Mouse (Mus musculus): ENCODE results near the gene Farsb. TPM values are rescaled to one million over a fixed set of nuclear protein-coding genes. Genes with fewer than 3 reads are reported as not detected.

Gene Farsb
- polyA plus RNA-seq, 1 experiment from 2014 or later = 125 TPM

- Histone ChIP-seq H3K4me2 (no peak overlapping the region), H3K27me3 (no peaks in the 10 kb centered on the region), H3K9me3 (no peaks in the 10 kb centered on the region), H3K36me3 (no peaks in the 10 kb centered on the region), H3K27ac (no peak overlapping the region), H3K4me3 (no peak overlapping the region), H3K9ac (no peak overlapping the region), H3K4me1 (peaks cover 7% of the 10 kb centered on the region)
- ATAC-seq (ENCODE audit: insufficient number of reproducible peaks, low FRiP score, low TSS enrichment, low read depth) = no peak
- 89% methylated on average over 9 of the region's 9 CpGs for WGBS
Measured at GRCm38 (mm10) chr1:78372316-78372715, 116.4 kb downstream of the Farsb start.

GRCm38 (mm10) chr1:78371569-78372236 lies 117.0 kb downstream of the Farsb start:
- H3K9me3 ChIP-seq = no peaks in the 10 kb centered on the region
- no peak overlapping the region for H3K9ac ChIP-seq
- 70% methylated on average over 2 of the region's 2 CpGs for WGBS
- no peak overlapping the region for H3K4me3 ChIP-seq
- no peak overlapping the region for H3K27ac ChIP-seq
- H3K4me1 ChIP-seq = peaks cover 7% of the 10 kb centered on the region
- no peak for ATAC-seq (ENCODE audit: insufficient number of reproducible peaks, low FRiP score, low TSS enrichment, low read depth)
- H3K36me3 ChIP-seq = no peaks in the 10 kb centered on the region
- H3K27me3 ChIP-seq = no peaks in the 10 kb centered on the region
- no peak overlapping the region for H3K4me2 ChIP-seq

DNA sequence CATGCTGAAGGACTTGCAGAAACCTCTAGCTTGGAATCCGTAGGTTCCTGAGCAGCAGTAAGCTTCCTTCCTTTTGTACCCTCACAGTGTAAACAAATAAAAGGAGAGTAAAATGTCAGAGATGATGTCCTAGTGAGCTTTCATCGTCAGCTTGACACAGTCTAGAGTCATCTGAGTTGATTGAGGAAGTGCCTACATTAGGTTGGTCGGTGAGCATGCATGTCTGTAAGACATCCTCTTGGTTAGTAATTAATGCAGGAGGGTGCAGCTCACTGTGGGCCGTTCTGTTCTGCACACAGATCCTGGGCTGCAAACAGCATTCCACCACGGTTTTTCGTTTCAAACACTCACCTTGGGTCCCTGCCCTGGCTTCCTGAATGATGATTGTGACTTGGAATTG lies 118.6 kb downstream of the Farsb start:
- H3K27me3 ChIP-seq = no peaks in the 10 kb centered on the region
- no peaks in the 10 kb centered on the region for H3K9me3 ChIP-seq
- no peak overlapping the region for H3K9ac ChIP-seq
- H3K4me2 ChIP-seq = no peak overlapping the region
- H3K4me1 ChIP-seq = peaks cover 7% of the 10 kb centered on the region; the same call in 1 of the 2 replicates
- H3K36me3 ChIP-seq = no peaks in the 10 kb centered on the region
- H3K4me3 ChIP-seq = no peak overlapping the region
- ATAC-seq (ENCODE audit: insufficient number of reproducible peaks, low FRiP score, low TSS enrichment, low read depth) = no peak
- no peak overlapping the region for H3K27ac ChIP-seq
- 37% methylated on average over 6 of the region's 6 CpGs for WGBS

Other genes starting within 250 kb of the Farsb start
- 0.35 and 0.70 TPM in 2 replicates for gene Sgpp2, start 178.6 kb downstream of the Farsb start, polyA plus RNA-seq (2015; fragmentation: Nextera tagmentation; extraction: Ambion mirVana)
- 0.15 and 0.19 TPM in 2 replicates for gene Mogat1, start 22.1 kb upstream of the Farsb start, polyA plus RNA-seq (2015; fragmentation: Nextera tagmentation; extraction: Ambion mirVana)
- 0.06 and 0.07 TPM in 2 replicates for gene BC035947, start 23.3 kb upstream of the Farsb start, polyA plus RNA-seq (2015; fragmentation: Nextera tagmentation; extraction: Ambion mirVana)
- 55.5 and 62.2 TPM in 2 replicates for gene Acsl3, start 168.9 kb upstream of the Farsb start, polyA plus RNA-seq (2015; fragmentation: Nextera tagmentation; extraction: Ambion mirVana)
- gene Utp14b, start 169.1 kb upstream of the Farsb start, polyA plus RNA-seq (2015; fragmentation: Nextera tagmentation; extraction: Ambion mirVana) = 2.7 and 3.6 TPM in 2 replicates

Measured in limb, embryonic 15.5 days (tissue).